Mouse (Mus musculus) adrenal gland, postnatal 4 days (tissue): Measurements from ENCODE around the gene Mrps16. TPM values are rescaled to one million over a fixed set of nuclear protein-coding genes. Genes with fewer than 3 reads are reported as not detected.

Experiments
- DNase-seq, 2 experiments: peaks; one replicate each; pipeline ENCODE4 v3.0.0; 2021 to 2022; ENCODE audit warnings: low spot score in 2 of 2, mixed read lengths in 2 of 2
- total RNA-seq, 2 experiments: library from RNA; stranded (reverse); gene quantifications; 2 replicates each; pipeline ENCODE4 v1.2.3; 2021

Gene Mrps16
- total RNA-seq, 2 experiments from 2014 or later, result 73.0 to 74.9 TPM

GRCm38 (mm10) chr14:20370798-20371197, 22.6 kb downstream of the Mrps16 start:
- DNase-seq, result no peak

GRCm38 (mm10) chr14:20368271-20368670, 25.2 kb downstream of the Mrps16 start:
- no peak for DNase-seq

DNA sequence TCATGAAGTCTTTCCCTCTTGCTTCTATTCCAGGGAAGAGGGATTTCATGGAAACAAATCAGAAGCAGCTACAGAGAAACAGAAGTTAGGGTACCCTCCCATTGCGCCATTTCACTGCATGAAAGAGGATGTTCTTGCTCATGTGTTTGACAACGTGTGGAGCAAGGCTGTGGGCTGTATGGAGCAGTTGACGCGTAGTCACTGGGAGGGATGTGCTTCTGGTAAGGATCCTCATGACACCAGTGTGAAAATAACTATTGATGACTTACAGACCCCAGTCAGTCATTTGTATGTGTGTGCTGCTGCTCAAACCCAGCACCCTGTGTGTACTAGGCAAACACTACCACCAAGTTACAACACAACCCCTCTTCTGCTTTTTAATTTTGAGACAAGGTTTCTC, 30.2 kb downstream of the Mrps16 start:
- no peak for DNase-seq

DNA sequence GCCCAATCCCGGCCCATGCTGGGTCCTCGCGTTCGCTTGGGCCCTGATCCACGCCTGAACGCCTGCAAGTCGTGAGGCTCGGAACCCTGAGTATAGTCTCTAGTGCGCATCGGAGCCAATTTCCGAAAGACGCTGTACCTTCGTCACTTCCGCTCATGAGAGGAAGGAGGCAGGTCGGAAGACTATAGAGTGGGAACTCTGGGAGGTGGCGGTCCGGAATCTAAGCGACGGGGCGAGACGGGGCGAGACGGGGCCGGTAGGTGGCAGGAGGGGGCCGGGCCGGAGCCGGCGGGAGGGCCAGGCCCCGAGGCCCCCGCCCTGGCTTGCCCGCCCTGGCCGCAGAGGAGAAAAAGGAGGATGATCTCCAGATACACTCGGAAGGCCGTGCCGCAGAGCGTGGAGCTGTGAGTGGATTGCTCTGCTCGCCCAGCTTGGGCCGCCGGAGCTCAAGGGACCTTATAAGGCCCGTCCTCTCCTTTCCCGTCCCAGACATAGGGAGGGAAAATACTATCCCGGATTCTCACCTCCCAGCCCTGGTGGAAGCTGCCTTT, 45.4 kb downstream of the Mrps16 start, which contains the start of the genes Ecd and Fam149b:
Gene Ecd, minus strand, starts transcription at position 131 of the 551 bp plus-strand sequence.
Gene Fam149b, plus strand, starts transcription at position 172 of the 551 bp plus-strand sequence.
- peak; percentile 77 to 85 for DNase-seq

DNA sequence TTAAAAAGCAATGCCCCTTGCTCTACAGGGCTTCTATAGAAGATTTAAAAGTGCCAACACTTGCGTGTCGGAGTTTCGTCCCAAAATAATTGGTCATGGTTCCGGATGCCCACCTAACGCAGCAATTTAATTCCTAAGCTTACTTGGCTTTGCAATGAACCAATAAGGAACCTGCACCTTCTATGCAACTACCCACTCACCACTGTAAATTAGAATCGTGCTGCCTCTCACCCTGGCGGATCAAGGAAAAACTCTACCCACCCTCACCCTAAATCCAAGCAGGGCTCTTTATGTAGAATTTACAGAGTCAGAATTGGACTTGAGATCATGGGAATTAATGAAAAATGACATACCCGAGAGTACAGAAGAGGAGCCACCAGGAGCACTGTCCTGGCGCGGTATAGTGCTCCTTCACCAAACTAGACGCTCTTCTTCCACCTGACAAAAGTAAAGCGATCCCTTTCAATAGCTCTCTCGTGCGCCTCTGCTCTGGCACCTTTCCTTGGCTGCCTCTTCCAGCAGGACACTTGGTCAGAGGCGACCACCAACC, 45.9 kb downstream of the Mrps16 start:
- no peak for DNase-seq

- DNase-seq, result no peak
Measured at GRCm38 (mm10) chr14:20345885-20346284, 47.5 kb downstream of the Mrps16 start.

GRCm38 (mm10) chr14:20340866-20341265, 52.6 kb downstream of the Mrps16 start:
- DNase-seq, result no peak

- no peak for DNase-seq
Measured at GRCm38 (mm10) chr14:20340149-20340548, 53.3 kb downstream of the Mrps16 start.

GRCm38 (mm10) chr14:20339415-20339814, 54.0 kb downstream of the Mrps16 start:
- no peak for DNase-seq

Other genes starting within 250 kb of the Mrps16 start
- gene Kcnk5, start 211.8 kb downstream of the Mrps16 start, total RNA-seq, result 1 to 10 TPM; 5.8 to 7.3 TPM
- gene Kcnk16, start 124.4 kb downstream of the Mrps16 start, total RNA-seq, result 1 to 10 TPM in 1 of 2 experiments, under 1 TPM in 1; 0.14 to 3.5 TPM
- 10 to 100 TPM; 32.8 to 44.5 TPM for gene Nudt13, start 98.9 kb downstream of the Mrps16 start, total RNA-seq
- 10 to 100 TPM; 41.5 to 44.5 TPM for gene Ecd, start 45.5 kb downstream of the Mrps16 start, total RNA-seq
- 10 to 100 TPM; 37.2 to 44.3 TPM for gene Fam149b, start 45.5 kb downstream of the Mrps16 start, total RNA-seq
- gene Dnajc9, start 4.7 kb downstream of the Mrps16 start, total RNA-seq, result 10 to 100 TPM; 58.4 to 62.8 TPM
- 1 to 10 TPM; 1.7 to 5.2 TPM for gene Cfap70, start 58.6 kb upstream of the Mrps16 start, total RNA-seq
- gene Anxa7, start 86.5 kb upstream of the Mrps16 start, total RNA-seq, result 10 to 100 TPM; 81.0 to 81.8 TPM
- gene Mss51, start 103.3 kb upstream of the Mrps16 start, total RNA-seq, result 1 to 10 TPM; 2.2 to 2.6 TPM
- gene Ppp3cb, start 152.9 kb upstream of the Mrps16 start, total RNA-seq, result 10 to 100 TPM; 87.7 to 95.3 TPM
- gene Usp54, start 247.4 kb upstream of the Mrps16 start, total RNA-seq, result 10 to 100 TPM; 20.0 to 20.4 TPM